Mouse (Mus musculus): Measurements from ENCODE around the gene Hmga2.

The Hmga2 gene

GRCm38 (mm10) chr10:120473218-120473617 lies 3.1 kb downstream of the Hmga2 start:
- no peak for DNase-seq (ENCODE audit: low spot score in 2 of 2)

- DNase-seq (ENCODE audit: low spot score in 2 of 2) = no peak
These were observed 3.7 kb downstream of the Hmga2 start for GRCm38 (mm10) chr10:120472606-120473005.

- no peak for DNase-seq (ENCODE audit: low spot score in 2 of 2)
These were observed 11.1 kb downstream of the Hmga2 start for GRCm38 (mm10) chr10:120465121-120465520.

- DNase-seq (ENCODE audit: low spot score in 2 of 2) = no peak
These were observed 14.5 kb downstream of the Hmga2 start for GRCm38 (mm10) chr10:120461769-120462168.

GRCm38 (mm10) chr10:120461301-120461700 lies 15.0 kb downstream of the Hmga2 start:
- no peak for DNase-seq (ENCODE audit: low spot score in 2 of 2)

- no peak for DNase-seq (ENCODE audit: low spot score in 2 of 2)
These were observed 17.4 kb downstream of the Hmga2 start for GRCm38 (mm10) chr10:120458866-120459265.

GRCm38 (mm10) chr10:120449661-120450284 lies 26.5 kb downstream of the Hmga2 start:
- DNase-seq (ENCODE audit: low spot score in 2 of 2) = peak in 1 of 2 experiments; percentile 42

GRCm38 (mm10) chr10:120446799-120447198 lies 29.5 kb downstream of the Hmga2 start:
- DNase-seq (ENCODE audit: low spot score in 2 of 2) = no peak

GRCm38 (mm10) chr10:120446206-120446605 lies 30.1 kb downstream of the Hmga2 start:
- DNase-seq (ENCODE audit: low spot score in 2 of 2) = no peak

GRCm38 (mm10) chr10:120444463-120445070 lies 31.7 kb downstream of the Hmga2 start:
- no peak for DNase-seq (ENCODE audit: low spot score in 2 of 2)

GRCm38 (mm10) chr10:120443757-120444311 lies 32.4 kb downstream of the Hmga2 start:
- no peak for DNase-seq (ENCODE audit: low spot score in 2 of 2)

- DNase-seq (ENCODE audit: low spot score in 2 of 2) = no peak
These were observed 35.0 kb downstream of the Hmga2 start for GRCm38 (mm10) chr10:120441254-120441653.

- DNase-seq (ENCODE audit: low spot score in 2 of 2) = no peak
These were observed 41.8 kb downstream of the Hmga2 start for GRCm38 (mm10) chr10:120434433-120434832.

GRCm38 (mm10) chr10:120433463-120433815 lies 42.8 kb downstream of the Hmga2 start:
- no peak for DNase-seq (ENCODE audit: low spot score in 2 of 2)

GRCm38 (mm10) chr10:120432731-120433462 lies 43.4 kb downstream of the Hmga2 start:
- DNase-seq (ENCODE audit: low spot score in 2 of 2) = no peak

- no peak for DNase-seq (ENCODE audit: low spot score in 2 of 2)
These were observed 44.2 kb downstream of the Hmga2 start for GRCm38 (mm10) chr10:120432081-120432480.

- no peak for DNase-seq (ENCODE audit: low spot score in 2 of 2)
These were observed 44.8 kb downstream of the Hmga2 start for GRCm38 (mm10) chr10:120431435-120431834.

- DNase-seq (ENCODE audit: low spot score in 2 of 2) = no peak
These were observed 45.8 kb downstream of the Hmga2 start for GRCm38 (mm10) chr10:120430422-120430821.

- DNase-seq (ENCODE audit: low spot score in 2 of 2) = no peak
These were observed 46.5 kb downstream of the Hmga2 start for GRCm38 (mm10) chr10:120429758-120430259.

GRCm38 (mm10) chr10:120429199-120429551 lies 47.1 kb downstream of the Hmga2 start:
- no peak for DNase-seq (ENCODE audit: low spot score in 2 of 2)

GRCm38 (mm10) chr10:120428430-120429198 lies 47.7 kb downstream of the Hmga2 start:
- DNase-seq (ENCODE audit: low spot score in 2 of 2) = peak; percentile 28 to 71

All from cerebellum, postnatal 4 days (tissue).